Mouse (Mus musculus) mouse embryonic stem cell (cell line): ENCODE measurements around the gene Defb15.
"Not testable (repeated sequence)": the region's sequence is repeated elsewhere in the genome, so short reads cannot be mapped to it uniquely, and the experiment has no call there.

ENCODE experiments used
- in situ Hi-C, 2 experiments: fragments of 300-500 bp; cut with MboI; formaldehyde crosslinking; loops; 1 replicate in 1 of 2; 3 replicates in 1 of 2; pipeline ENCODE4 v1.14.3; 2019 to 2020; ENCODE audit warnings: low sequenced_read_pairs in 2 of 2, low pct_unique_long_range_greater_than_20kb in 1 of 2, mixed read lengths in 1 of 2; ENCODE audit not compliant: unreplicated experiment in 1 of 2

The Defb15 gene

DNA sequence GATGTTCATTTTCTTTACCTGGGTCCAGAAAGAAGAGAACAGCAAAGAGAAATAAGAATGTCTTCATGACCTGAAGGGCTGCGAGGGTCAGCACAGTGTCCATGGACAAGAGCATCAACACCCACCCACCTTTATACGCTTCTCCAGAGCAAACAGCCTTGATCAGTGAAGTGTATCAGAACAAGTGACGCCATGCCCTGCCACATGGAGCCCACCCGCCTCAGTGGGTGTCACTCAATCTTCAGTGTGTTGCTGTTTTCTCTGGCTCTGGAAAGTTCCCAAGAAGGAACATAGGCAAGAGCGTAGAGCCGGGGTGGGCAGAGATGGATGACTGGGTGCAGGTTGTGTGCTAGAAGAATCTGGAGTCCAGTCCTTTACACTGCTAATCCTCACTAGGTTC, at the start of gene Defb15:
Defb15 (minus strand) TSS at position 101 of the 400 bp plus-strand sequence.
- in situ Hi-C loops = no loop called here

DNA sequence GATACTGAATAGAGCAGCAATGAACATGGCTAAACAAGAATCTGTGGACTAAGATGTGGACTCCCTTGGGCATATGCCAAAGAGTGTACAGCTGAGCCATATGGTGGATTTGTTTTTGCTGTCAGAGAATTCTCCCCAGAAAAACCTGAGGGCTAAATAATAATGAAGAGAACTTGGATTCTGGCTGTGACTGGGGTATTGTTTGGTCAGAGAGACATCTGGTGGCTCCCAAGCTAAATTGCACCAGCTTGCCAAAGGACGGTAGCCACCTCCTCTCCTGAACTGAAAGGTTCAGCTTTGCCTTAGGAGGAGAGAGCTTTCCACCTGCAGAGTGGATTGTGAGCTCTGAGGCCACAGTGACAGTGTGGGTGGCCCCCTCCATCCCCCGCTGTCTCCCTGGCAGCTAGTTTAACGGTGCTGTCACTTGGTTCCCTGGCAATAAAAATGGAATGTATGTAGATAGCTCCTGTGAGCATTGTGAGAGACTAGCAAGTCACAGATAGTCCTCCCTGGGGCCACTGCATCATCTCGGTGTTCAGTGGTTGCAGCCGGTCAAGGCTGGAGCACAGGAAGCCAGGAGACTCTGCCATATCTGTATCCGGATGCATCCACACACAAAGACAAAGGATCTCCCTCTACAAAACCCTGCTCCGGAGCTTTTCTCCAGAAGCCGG, 49.3 kb upstream of the Defb15 start:
- in situ Hi-C loops = no loop called here

DNA sequence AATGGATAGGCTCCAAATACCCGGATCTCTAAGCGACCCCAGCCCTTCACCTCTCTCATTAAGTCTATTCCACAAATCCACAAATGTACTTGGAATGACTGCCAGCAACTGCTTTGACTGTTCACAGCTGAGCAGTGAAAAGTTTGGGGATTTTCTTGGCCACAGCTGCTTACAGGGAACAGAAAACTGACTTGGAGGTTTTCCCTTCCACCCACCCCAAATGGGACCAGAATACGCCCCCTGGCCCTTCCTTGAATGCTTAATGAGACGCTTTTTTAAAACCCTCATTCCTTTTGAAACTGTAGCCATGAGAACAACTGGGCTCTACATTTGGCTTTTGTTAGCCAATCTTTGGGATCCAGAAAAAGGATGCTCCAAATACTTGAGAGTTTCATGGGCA, 45.7 kb upstream of the Defb15 start:
- in situ Hi-C loops = no loop called here

DNA sequence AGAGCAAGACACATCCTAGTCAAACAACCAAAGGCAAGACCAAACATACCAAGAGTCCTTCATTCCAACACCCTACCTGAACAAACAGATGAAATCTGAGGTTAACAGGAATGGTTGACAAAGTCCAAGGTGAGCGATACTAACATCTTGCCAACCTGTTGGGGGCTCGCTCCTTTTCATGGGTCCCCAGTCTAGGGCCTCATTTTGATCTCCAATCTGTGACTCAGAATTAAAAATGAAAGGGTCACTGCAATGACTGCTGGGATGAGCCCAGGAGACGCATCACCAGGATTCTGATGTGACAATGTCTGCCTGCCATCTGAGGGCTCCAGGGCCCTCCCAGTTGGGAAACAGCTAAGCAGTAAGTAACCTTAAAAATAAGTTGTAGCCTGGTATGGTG, 37.0 kb upstream of the Defb15 start, which contains the start of gene Ccdc70:
Ccdc70 (plus strand) TSS at position 301 of the 400 bp plus-strand sequence.
- in situ Hi-C loops = loop anchor here in 1 of 2 experiments (25.0 kb wide), 1 partner anchor 207 kb away; no protein-coding TSS in a partner anchor

DNA sequence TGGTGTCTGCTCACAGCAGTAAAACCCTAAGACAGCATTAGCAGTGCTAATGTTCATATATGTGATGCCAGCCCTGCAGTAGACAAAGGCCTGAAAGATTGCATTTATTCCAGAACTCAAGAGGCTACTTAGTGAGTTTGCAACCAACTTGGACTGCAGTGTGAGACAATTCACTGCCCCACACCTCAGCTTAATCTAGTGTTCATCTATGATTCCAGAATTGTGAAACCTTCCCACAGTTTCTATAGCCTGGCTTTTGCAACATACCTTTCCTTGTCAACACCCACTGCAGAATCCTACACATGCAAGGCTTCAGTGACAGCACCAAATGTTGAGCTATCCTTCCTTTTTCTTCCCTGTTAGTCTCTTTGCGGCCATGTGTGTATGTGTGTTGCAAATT, 34.1 kb upstream of the Defb15 start:
- in situ Hi-C loops = loop anchor here in 1 of 2 experiments (25.0 kb wide), 1 partner anchor 204 kb away; no protein-coding TSS in a partner anchor

DNA sequence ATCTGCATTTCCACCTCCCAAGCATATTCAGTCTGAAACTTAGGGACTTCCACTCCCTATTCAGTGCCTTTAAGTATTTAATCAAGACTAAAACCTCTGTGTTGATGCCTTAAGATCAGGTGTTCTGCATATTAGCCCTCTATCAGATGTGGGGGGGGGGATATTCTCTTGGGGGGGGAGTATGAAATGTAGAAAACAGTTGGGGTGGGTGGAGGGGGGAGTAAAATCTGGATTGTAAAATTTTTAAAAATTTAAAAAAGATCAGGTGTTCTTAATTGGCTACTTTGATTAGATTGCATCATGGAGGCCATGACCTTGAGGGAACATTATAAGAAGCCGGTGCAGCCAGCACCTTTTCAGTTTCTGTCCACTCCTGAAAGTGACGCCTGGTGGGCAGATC, 25.9 kb upstream of the Defb15 start, which contains the start of gene Fam90a1a:
Fam90a1a (plus strand) TSS at position 301 of the 400 bp plus-strand sequence.
- in situ Hi-C loops = loop anchor here in 1 of 2 experiments (25.0 kb wide), 1 partner anchor 196 kb away; no protein-coding TSS in a partner anchor

DNA sequence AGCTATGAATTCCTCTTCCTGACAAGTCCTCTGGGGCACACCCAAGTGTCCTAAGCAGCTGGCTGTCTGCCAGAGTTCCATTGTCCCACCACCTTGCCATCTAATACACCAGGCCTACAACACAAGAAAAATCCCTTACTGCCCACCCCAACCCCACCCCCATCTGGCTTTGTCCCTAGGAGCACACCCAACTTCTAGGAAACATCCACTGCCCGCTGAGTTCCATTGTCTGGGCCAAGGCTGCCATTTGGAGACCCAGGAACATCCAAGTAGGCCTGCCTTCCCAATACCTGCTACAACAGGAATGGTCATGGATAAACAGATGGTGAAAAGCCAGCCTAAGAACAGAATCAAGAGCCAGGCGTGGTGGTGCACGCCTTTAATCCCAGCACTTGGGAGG, 23.8 kb upstream of the Defb15 start:
- in situ Hi-C loops = loop anchor here in 1 of 2 experiments (25.0 kb wide), 1 partner anchor 194 kb away; no protein-coding TSS in a partner anchor

DNA sequence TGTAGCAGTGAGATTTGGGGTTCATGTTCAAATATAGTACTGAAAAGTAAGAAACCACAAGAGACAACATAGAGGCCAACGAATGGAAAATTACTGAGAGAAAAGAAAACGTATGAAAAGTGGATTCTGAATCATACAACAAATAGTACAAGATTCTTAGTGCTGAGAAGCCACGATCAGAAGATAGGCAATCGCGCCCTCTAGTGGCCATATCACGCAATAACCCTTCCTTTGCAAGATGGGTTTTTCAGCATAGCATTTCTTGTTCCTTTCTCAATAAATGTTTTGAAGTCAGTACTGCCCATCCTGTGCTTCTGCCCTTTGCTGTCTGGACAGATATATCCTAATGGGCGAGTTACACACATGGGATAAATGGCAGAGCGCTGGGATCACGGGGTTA, 22.8 kb upstream of the Defb15 start:
- in situ Hi-C loops = loop anchor here in 1 of 2 experiments (25.0 kb wide), 1 partner anchor 193 kb away; no protein-coding TSS in a partner anchor

DNA sequence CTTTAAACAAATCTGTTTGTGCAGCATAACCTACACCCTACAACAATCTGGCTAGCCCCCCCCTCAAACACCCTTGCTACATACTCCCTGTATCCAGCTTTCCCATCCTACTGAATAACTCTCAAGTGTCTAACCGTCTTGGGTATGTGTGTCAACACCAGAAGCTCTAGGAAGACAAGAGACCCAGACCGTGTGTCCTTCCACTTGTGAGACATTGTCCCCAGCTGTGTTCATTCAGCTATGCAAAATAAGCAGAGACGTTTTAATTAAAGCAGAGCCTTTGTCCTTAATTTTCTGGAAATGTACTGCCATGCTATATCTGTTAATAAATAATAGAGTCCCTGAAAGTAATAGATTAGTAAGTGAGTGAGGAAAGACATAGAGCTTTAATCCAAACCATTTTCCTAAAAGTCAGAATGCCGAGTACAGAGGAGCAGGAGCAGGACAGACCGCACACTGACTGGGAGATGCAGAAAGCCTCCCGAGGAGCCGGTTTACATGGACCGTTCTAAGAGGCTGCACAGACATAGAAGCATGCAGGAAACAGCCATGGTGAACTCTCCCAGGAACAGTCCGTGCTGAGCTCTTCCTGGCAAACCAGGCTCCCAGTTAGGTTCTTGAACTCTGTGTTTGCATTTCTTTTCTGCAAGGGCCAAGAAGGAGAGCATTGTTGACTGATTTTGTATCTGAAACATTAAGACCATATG, 15.0 kb upstream of the Defb15 start:
- in situ Hi-C loops = no loop called here

DNA sequence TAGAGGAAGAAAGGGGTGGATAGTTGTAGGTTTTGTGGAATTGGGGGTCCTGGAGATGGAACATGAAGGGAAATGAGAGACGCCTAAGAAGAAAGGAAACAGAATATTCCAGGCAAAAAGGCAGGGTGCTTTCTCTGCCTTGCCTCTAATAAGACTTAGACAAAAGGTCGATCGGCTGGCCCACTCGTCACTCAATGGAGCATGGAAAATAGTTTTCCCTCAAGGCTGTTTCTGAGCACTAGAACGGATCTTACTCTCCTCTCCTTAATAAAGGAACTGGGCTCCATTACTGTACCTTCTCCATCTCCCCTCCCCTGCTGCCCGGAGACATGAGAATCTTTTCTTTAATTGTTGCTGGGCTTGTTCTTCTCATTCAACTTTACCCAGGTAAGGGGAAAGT, 14.0 kb upstream of the Defb15 start, which contains the start of gene Defb13:
Defb13 (plus strand) TSS at position 301 of the 400 bp plus-strand sequence.
- in situ Hi-C loops = no loop called here

DNA sequence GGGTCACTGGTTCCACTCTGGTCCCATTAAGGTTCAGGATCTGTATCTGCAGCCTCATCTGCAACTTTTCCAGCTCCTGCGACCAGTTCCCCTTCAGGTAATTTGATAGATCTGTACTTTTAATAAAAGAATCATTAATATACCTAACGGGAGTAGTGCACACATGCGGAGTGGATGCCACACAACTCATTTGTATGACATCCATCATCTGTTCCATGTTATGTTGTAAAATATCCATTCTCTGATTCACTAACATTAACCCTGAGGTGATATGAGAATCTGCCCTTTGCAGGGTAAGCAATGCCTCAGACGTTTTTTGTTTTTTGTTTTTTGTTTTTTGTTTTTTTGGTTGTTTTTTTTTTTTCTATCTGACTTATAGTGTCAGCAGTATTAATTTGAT, 5.5 kb upstream of the Defb15 start, which contains the start of gene Defb35:
Defb35 (plus strand) TSS at position 301 of the 400 bp plus-strand sequence.
- in situ Hi-C loops = not testable (repeated sequence)

DNA sequence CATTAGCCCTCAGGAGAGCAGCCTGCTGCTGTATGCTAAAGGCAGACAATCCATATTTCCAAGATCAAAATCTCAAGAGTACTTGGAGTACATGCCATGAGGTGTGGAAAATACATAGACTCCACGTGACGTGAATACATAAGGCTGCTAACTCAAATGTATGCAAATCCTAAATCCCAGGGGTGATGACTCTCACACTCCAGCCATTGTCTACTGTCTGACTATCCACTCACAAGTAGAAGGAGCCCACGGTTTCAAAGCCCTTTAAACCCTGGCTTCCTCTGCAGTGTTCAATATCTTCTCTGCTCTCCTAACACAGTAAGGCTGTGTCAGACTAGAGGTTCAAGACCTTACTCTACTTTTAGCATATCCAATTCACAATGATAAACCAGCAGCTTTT, 1.8 kb downstream of the Defb15 start:
- in situ Hi-C loops = not testable (repeated sequence)

DNA sequence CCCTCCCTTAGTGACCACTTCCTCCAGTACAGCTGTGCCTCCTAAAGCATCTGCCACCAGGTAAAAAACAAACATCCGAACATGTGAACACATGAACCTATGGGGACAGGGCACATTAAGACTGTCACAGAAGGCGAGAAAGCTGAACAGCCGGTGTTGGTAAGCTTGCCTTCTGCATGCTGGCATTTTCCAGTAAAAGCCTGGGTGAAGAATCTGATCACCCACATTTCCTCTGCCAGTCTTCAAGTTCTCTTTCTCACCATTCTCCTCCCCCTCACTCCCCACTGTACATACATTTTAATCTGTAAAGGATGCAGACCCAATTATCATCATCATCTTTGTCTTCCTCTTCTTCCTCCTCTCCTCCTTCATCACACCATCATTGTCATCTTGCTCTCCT, 16.9 kb downstream of the Defb15 start:
- in situ Hi-C loops = no loop called here

DNA sequence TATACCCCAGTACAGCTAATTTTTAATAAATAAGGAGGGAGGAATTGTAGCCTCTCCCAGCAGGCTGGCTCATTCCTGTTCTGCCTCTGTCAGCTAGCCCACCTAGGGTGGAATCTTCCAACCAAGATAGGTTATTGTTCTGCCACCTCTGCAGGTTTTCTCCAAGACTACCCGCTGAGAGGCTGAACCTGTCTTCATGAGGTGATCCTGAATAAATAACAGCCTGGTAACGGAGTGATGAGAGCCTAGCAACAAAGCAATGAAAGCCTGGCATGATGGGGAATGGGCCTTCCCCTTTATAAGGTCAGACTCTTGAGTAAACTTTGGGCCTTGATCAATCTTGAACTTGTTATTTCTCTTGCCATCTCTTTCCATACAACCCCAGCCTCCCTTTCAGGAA, 20.0 kb downstream of the Defb15 start:
- in situ Hi-C loops = no loop called here

DNA sequence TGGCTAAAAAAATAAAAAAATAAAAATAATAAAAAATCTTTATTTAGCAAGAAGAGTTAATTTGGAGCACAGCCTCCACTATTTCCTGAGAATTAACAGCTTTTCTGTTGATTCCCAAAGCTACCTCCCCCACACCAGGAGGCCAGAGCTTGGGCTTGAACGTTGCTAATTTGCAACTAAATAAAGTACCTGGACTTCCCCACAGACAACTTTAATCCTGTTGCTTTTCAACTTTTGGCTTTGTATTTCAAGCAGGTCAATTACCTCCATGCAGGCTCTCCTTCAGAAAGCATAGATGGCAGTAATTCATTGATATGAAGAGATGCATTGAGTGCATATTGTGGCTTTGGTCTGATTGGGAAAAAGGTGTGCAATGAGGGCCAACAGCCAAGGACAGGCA, 20.6 kb downstream of the Defb15 start:
- in situ Hi-C loops = no loop called here

DNA sequence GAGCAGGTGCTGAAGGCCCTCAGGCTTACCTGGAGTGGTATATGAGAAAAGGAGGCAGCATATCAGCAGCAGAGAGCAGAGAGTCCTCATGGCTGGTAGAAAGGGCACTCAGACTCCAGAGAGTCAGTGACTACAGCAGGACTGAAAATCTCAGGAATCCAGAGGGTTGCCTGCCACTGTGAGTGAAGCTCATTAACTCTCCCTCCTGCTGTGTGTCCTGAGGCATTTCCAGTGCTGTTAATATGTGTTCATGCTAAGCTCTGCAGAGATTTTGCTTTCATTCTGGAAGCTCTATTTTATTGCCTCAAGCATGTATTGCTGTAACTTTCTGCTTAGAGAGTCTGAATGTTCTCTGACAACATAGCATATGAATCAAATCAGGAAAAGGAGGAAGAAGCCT, 26.2 kb downstream of the Defb15 start, which contains the start of gene Defb11:
Defb11 (minus strand) TSS at position 123 of the 400 bp plus-strand sequence.
- in situ Hi-C loops = not testable (repeated sequence)

DNA sequence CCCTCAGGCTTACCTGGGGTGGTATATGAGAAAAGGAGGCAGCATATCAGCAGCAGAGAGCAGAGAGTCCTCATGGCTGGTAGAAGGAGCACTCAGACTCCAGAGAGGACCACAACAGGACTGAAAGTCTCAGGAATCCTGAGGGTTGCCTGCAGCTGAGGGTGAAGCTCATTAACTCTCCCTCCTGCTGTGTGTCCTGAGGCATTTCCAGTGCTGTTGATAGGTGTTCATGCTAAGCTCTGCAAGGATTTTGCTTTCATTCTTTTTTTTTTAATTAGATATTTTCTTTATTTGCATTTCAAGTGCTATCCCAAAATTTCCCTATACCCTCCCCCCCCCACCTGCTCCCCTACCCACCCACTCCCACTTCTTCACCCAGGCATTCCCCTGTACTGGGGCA, 47.2 kb downstream of the Defb15 start, which contains the start of gene Defb9:
Defb9 (minus strand) TSS at position 101 of the 400 bp plus-strand sequence.
- in situ Hi-C loops = not testable (repeated sequence)
